Mouse (Mus musculus) layer of hippocampus, adult 2 months (tissue): Measurements from ENCODE around the gene Tfip11. TPM values are rescaled to one million over a fixed set of nuclear protein-coding genes. Genes with fewer than 3 reads are reported as not detected.

Source experiments
- DNase-seq, 2 experiments: peaks; one replicate each; pipeline ENCODE4 v3.0.0; 2022; ENCODE audit warnings: low spot score in 2 of 2
- H3K27ac ChIP-seq: fragments of 200-600 bp; 2 replicates; pipeline ENCODE4 v1.8.1; 2022
- H3K4me3 ChIP-seq: fragments of 200-600 bp; 2 replicates; pipeline ENCODE4 v1.8.1; 2022; ENCODE audit warnings: mild to moderate bottlenecking
- CTCF ChIP-seq: fragments of 200-600 bp; conservative IDR thresholded peaks from 2 replicates; pipeline ENCODE4 v1.8.1; 2022; ENCODE audit warnings: antibody characterized with exemption, mild to moderate bottlenecking, moderate library complexity
- total RNA-seq, 2 experiments: library from RNA; stranded (reverse); gene quantifications; 2 replicates each; pipeline ENCODE4 v1.2.3; 2021

Gene Tfip11
- total RNA-seq, 2 experiments from 2014 or later: 40.6 to 40.8 TPM

GRCm38 (mm10) chr5:112385973-112386372 is 59.8 kb downstream of the Tfip11 start:
- no peak for TF ChIP-seq CTCF
- Histone ChIP-seq H3K27ac (no peak overlapping the region), H3K4me3 (no peak overlapping the region)
- DNase-seq: no peak

Other genes with a start within 250 kb of the Tfip11 start
- gene Cryba4, start 73.8 kb upstream of the Tfip11 start, total RNA-seq: 1 to 10 TPM; 1.0 to 1.5 TPM
- gene Crybb1, start 70.5 kb upstream of the Tfip11 start, total RNA-seq: 1 to 10 TPM; 6.4 to 7.8 TPM
- 10 to 100 TPM; 45.3 to 45.4 TPM for gene Tpst2, start 49.7 kb upstream of the Tfip11 start, total RNA-seq
- gene Srrd, start 16.7 kb downstream of the Tfip11 start, total RNA-seq: 10 to 100 TPM; 21.4 to 30.4 TPM
- gene Hps4, start 16.7 kb downstream of the Tfip11 start, total RNA-seq: 10 to 100 TPM; 30.3 to 37.5 TPM
- gene Gm6583, start 29.7 kb downstream of the Tfip11 start, total RNA-seq: not detected
- gene Asphd2, start 68.5 kb downstream of the Tfip11 start, total RNA-seq: 100 to 1,000 TPM; 223 to 224 TPM
- not detected for gene Gm6588, start 123.1 kb downstream of the Tfip11 start, total RNA-seq